Mouse (Mus musculus) liver, postnatal 0 days (tissue): ENCODE data around the gene 6430548M08Rik.

Experiments
- CTCF ChIP-seq: sonication (generic); IDR thresholded peaks from 2 replicates; pipeline ENCODE4 v1.5.1; 2016; ENCODE audit warnings: antibody characterized with exemption, low read depth
- EP300 ChIP-seq: IDR thresholded peaks from 2 replicates; pipeline ENCODE4 v1.6.1; 2016; ENCODE audit warnings: antibody characterized with exemption, low read depth, mild to moderate bottlenecking

GRCm38 (mm10) chr8:120129547-120129946, 15.6 kb downstream of the 6430548M08Rik start:
- TF ChIP-seq CTCF (no peak), EP300 (no peak)
